Mouse (Mus musculus): ENCODE results near the gene Snd1. TPM values are rescaled to one million over a fixed set of nuclear protein-coding genes. Genes with fewer than 3 reads are reported as not detected.

Snd1 gene
- polyA plus RNA-seq (2012; rRNA removed): 62.1 and 73.1 TPM in 2 replicates

- no peaks in the 10 kb centered on the region for H3K4me1 ChIP-seq (ENCODE audit: control insufficient read depth, insufficient read depth, low read length)
- H3K27ac ChIP-seq (ENCODE audit: insufficient read depth, low read length): no peak within 1 kb of the TSS
- TF ChIP-seq CTCF (IDR thresholded peaks at IDR 0.05; ENCODE audit: extremely low read depth, insufficient read depth, low read length) (no peak), POLR2A (IDR thresholded peaks at IDR 0.05; ENCODE audit: extremely low read depth, insufficient read depth, low read length) (no peak)
- no peak within 1 kb of the TSS for H3K4me3 ChIP-seq (ENCODE audit: insufficient read depth, low read length)
These were observed at the start of gene Snd1 for GRCm38 (mm10) chr6:28474839-28475238. Snd1 (plus strand) TSS chr6:28475139.

GRCm38 (mm10) chr6:28427096-28427839, 47.7 kb upstream of the Snd1 start, which contains the start of gene Fscn3:
Fscn3 (plus strand) TSS chr6:28427789.
- TF ChIP-seq POLR2A (IDR thresholded peaks at IDR 0.05; ENCODE audit: extremely low read depth, insufficient read depth, low read length): no peak; the same call in 1 of the 2 replicates
- no peak for TF ChIP-seq CTCF (IDR thresholded peaks at IDR 0.05; ENCODE audit: extremely low read depth, insufficient read depth, low read length)
- Histone ChIP-seq H3K4me1 (ENCODE audit: control insufficient read depth, insufficient read depth, low read length) (peaks cover 3% of the 10 kb centered on the region; the same call in 1 of the 2 replicates), H3K4me3 (ENCODE audit: insufficient read depth, low read length) (no peak within 1 kb of the TSS), H3K27ac (ENCODE audit: insufficient read depth, low read length) (no peak within 1 kb of the TSS)

- no peak for TF ChIP-seq POLR2A (IDR thresholded peaks at IDR 0.05; ENCODE audit: extremely low read depth, insufficient read depth, low read length)
- TF ChIP-seq CTCF (IDR thresholded peaks at IDR 0.05; ENCODE audit: extremely low read depth, insufficient read depth, low read length): no peak
- H3K27ac ChIP-seq (ENCODE audit: insufficient read depth, low read length): no peak within 1 kb of the TSS
- no peak within 1 kb of the TSS for H3K4me3 ChIP-seq (ENCODE audit: insufficient read depth, low read length)
- peaks cover 3% of the 10 kb centered on the region; the same call in 1 of the 2 replicates for H3K4me1 ChIP-seq (ENCODE audit: control insufficient read depth, insufficient read depth, low read length)
These were observed 46.6 kb upstream of the Snd1 start, which contains the start of gene Gcc1 for GRCm38 (mm10) chr6:28428290-28428689. Gcc1 (minus strand) TSS chr6:28428390.

GRCm38 (mm10) chr6:28429870-28430269, 45.1 kb upstream of the Snd1 start:
- Histone ChIP-seq H3K4me1 (ENCODE audit: control insufficient read depth, insufficient read depth, low read length) (0 out of 2 replicates have a peak, but pooled peaks cover under 1% of the 10 kb centered on the region), H3K27ac (ENCODE audit: insufficient read depth, low read length) (no peak overlapping the region), H3K4me3 (ENCODE audit: insufficient read depth, low read length) (no peak overlapping the region)
- TF ChIP-seq POLR2A (IDR thresholded peaks at IDR 0.05; ENCODE audit: extremely low read depth, insufficient read depth, low read length) (no peak), CTCF (IDR thresholded peaks at IDR 0.05; ENCODE audit: extremely low read depth, insufficient read depth, low read length) (no peak)

- Histone ChIP-seq H3K4me1 (ENCODE audit: control insufficient read depth, insufficient read depth, low read length) (no peaks in the 10 kb centered on the region), H3K4me3 (ENCODE audit: insufficient read depth, low read length) (no peak overlapping the region), H3K27ac (ENCODE audit: insufficient read depth, low read length) (no peak overlapping the region)
- no peak for TF ChIP-seq CTCF (IDR thresholded peaks at IDR 0.05; ENCODE audit: extremely low read depth, insufficient read depth, low read length)
- no peak for TF ChIP-seq POLR2A (IDR thresholded peaks at IDR 0.05; ENCODE audit: extremely low read depth, insufficient read depth, low read length)
These were observed 44.0 kb upstream of the Snd1 start for GRCm38 (mm10) chr6:28430795-28431537.

GRCm38 (mm10) chr6:28431538-28431855, 43.4 kb upstream of the Snd1 start:
- TF ChIP-seq CTCF (IDR thresholded peaks at IDR 0.05; ENCODE audit: extremely low read depth, insufficient read depth, low read length) (no peak), POLR2A (IDR thresholded peaks at IDR 0.05; ENCODE audit: extremely low read depth, insufficient read depth, low read length) (no peak)
- Histone ChIP-seq H3K4me1 (ENCODE audit: control insufficient read depth, insufficient read depth, low read length) (no peaks in the 10 kb centered on the region), H3K27ac (ENCODE audit: insufficient read depth, low read length) (no peak overlapping the region), H3K4me3 (ENCODE audit: insufficient read depth, low read length) (no peak overlapping the region)

GRCm38 (mm10) chr6:28447937-28448336, 27.0 kb upstream of the Snd1 start:
- Histone ChIP-seq H3K27ac (ENCODE audit: insufficient read depth, low read length) (no peak overlapping the region), H3K4me3 (ENCODE audit: insufficient read depth, low read length) (no peak overlapping the region), H3K4me1 (ENCODE audit: control insufficient read depth, insufficient read depth, low read length) (no peaks in the 10 kb centered on the region)
- TF ChIP-seq CTCF (IDR thresholded peaks at IDR 0.05; ENCODE audit: extremely low read depth, insufficient read depth, low read length) (no peak), POLR2A (IDR thresholded peaks at IDR 0.05; ENCODE audit: extremely low read depth, insufficient read depth, low read length) (no peak)

- Histone ChIP-seq H3K27ac (ENCODE audit: insufficient read depth, low read length) (no peak within 1 kb of the TSS), H3K4me1 (ENCODE audit: control insufficient read depth, insufficient read depth, low read length) (no peaks in the 10 kb centered on the region), H3K4me3 (ENCODE audit: insufficient read depth, low read length) (no peak within 1 kb of the TSS)
- no peak for TF ChIP-seq POLR2A (IDR thresholded peaks at IDR 0.05; ENCODE audit: extremely low read depth, insufficient read depth, low read length)
- TF ChIP-seq CTCF (IDR thresholded peaks at IDR 0.05; ENCODE audit: extremely low read depth, insufficient read depth, low read length): no peak
These were observed 25.7 kb upstream of the Snd1 start, which contains the start of gene Pax4 for GRCm38 (mm10) chr6:28449253-28449652. Pax4 (minus strand) TSS chr6:28449353.

- no peak for TF ChIP-seq CTCF (IDR thresholded peaks at IDR 0.05; ENCODE audit: extremely low read depth, insufficient read depth, low read length)
- no peak for TF ChIP-seq POLR2A (IDR thresholded peaks at IDR 0.05; ENCODE audit: extremely low read depth, insufficient read depth, low read length)
- H3K4me3 ChIP-seq (ENCODE audit: insufficient read depth, low read length): no peak overlapping the region
These were observed 24.5 kb upstream of the Snd1 start for GRCm38 (mm10) chr6:28450481-28450880.

More at GRCm38 (mm10) chr6:28450481-28450880, 24.5 kb upstream of the Snd1 start:
- Histone ChIP-seq H3K4me1 (ENCODE audit: control insufficient read depth, insufficient read depth, low read length) (no peaks in the 10 kb centered on the region), H3K27ac (ENCODE audit: insufficient read depth, low read length) (no peak overlapping the region)
